Mouse (Mus musculus) large intestine, adult 2 months (tissue): ENCODE data around the gene Gsg1. TPM values are rescaled to one million over a fixed set of nuclear protein-coding genes. Genes with fewer than 3 reads are reported as not detected.

Source experiments
- DNase-seq: peaks from one replicate; pipeline ENCODE4 v3.0.0-alpha.2; 2012; ENCODE audit warnings: low read depth, low spot score
- WGBS: fragments of 180-500 bp; shearing (Covaris S2); methylation state at CpG from one replicate; pipeline ENCODE4 v1.1.7; 2018; 5-methylcytosine and 5-hydroxymethylcytosine counted together
- polyA plus RNA-seq: library from polyadenylated mRNA; depleted of rRNA; stranded (reverse); fragments of >200 nt; gene quantifications from 2 replicates; pipeline ENCODE4 v1.2.3, GENCODE M21; 2012; rRNA removed

Gsg1 gene
- 1.1 and 1.5 TPM in 2 replicates for polyA plus RNA-seq

DNA sequence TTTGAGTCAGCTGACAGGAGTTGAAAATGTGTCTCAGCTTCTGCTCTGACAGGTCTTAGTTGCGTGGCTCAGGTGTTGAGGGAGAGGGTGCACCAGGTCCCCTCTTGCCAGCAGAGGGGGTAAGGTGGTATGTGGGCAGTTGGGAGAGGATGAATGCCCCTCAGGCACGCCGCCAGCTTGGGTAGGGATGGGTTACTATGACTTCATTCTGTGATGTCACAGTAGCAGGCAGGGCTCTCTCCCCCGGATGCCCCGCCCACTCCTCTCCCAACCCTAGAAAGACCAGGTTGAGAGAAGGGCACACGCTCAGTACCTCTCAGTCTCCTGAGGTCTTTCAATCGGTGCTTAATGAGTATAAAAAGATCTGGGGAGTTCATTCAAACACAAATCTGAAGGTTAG is at the start of gene Gsg1:
Gene Gsg1, minus strand, starts transcription at position 199 of the 400 bp plus-strand sequence.
- 86% methylated on average over 7 of the region's 7 CpGs for WGBS
- no peak for DNase-seq

DNA sequence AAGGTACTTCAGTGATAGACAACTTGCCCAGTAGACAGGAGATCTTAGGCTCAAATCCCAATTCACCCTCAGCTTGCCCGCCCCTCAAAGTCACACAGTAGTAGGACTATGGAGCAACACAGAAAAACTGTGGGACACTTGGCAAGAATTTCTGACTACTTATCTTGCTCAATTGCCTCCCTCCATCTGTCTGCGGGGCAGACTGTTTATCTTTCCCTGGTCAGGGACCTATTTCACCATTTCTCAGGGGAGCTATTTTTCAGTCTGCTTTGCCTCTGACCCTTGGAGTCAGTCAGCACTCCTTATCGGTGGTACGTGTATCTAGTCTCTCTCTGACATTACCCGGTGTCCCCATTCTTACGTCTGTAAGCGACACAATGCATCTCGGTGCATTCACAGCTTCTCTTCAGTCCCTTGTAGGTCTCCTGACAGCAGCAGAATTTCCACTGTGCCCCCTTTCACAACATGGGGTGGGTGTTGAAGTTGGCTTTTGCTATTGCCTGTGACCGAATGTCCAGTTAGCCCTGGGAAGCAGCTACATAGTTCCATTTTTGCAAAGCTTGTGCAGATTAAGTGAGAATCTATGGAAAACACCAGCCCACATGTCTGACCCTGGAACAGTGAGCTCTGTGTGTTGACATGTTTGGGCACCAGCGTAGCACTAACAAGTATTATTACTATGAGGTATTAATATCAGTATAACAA is 48.4 kb upstream of the Gsg1 start:
- DNase-seq, result no peak
- 85% methylated on average over 10 of the region's 10 CpGs for WGBS

DNA sequence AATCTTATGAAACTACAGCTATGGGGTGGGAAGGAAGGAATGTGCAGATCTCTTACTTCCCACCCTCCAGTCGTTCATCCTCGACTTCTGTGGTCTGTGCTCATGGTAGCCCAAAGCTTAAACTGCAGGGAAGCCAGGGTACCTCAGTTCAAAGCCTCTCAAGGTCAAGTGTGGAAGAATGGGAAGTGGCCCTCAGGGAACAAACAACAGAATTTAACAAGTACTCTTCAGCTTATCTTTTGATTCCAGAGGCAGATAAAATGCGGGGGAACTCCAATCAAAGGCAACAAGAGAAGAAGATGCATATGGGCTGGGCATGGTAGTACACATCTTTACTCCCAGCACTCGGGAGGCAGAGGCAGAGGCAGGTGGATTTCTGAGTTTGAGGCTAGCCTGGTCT is 46.3 kb upstream of the Gsg1 start:
- no peak for DNase-seq
- WGBS, result 73% methylated on average over 4 of the region's 4 CpGs

DNA sequence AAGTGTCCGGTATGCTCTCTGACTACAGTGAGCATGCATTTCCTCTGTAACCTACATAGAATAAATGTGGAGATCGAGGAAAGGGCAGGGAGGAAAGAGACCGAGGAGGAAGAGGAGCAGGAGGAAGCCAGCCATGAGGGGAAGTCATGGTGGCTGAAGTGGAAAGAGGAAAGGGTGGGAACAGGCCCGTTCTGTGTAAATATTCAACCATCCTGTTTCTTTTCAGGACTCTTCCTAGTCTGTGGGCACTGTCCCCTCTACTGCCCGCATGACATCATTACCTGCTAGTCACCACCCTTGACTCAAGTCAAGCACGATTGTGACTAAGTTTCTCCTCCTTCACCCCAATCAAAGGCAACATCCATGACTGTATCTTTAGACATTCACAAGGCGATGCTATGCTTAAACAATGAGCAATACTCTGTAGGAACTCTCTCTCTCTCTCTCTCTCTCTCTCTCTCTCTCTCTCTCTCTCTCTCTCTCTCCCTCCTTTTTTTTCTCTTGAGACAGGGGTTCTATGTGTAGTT is 44.9 kb upstream of the Gsg1 start:
- DNase-seq, result no peak
- WGBS, result 80% methylated on average over 7 of the region's 7 CpGs

DNA sequence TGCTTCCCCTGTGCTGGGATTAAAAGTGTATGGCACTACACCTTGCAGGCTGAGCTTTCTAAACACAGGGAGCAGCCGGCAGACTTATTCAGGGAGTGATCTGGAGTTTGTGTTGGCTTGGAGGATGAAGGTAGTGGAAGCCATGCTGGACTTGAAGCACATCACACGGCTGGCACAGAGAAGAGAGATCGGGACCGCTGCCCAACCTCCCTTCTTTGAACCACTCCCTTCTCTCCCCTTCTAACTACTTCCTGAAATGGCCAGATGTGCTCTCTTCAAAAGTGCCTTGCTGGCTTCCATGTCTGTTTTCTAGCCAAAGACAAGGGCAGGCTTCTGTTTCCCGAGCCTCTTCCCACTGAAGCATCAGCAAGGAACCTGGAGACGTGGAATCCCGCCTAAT is 43.4 kb upstream of the Gsg1 start:
- 56% methylated on average over 7 of the region's 7 CpGs for WGBS
- no peak for DNase-seq

DNA sequence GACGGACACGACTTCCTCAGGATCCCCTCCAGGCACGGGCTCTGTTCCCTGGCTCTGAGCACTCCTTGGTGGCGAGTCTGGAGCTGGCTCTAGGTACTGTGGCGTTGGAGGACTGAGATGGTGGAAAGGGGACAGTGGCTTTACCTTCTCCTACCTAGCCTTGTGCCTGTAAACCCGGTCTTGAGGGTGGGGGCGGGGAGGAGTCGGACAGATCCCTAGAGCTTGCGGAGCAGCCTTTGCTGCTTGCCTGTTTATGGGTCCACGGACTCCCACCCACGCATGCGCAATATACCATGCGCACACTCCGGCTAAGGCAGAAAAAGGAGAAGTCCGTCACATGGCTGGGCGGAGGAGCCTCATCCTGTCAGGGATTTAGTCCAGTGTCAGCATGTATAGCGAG is 42.1 kb upstream of the Gsg1 start:
- no peak for DNase-seq
- WGBS, result 41% methylated on average over 17 of the region's 17 CpGs

DNA sequence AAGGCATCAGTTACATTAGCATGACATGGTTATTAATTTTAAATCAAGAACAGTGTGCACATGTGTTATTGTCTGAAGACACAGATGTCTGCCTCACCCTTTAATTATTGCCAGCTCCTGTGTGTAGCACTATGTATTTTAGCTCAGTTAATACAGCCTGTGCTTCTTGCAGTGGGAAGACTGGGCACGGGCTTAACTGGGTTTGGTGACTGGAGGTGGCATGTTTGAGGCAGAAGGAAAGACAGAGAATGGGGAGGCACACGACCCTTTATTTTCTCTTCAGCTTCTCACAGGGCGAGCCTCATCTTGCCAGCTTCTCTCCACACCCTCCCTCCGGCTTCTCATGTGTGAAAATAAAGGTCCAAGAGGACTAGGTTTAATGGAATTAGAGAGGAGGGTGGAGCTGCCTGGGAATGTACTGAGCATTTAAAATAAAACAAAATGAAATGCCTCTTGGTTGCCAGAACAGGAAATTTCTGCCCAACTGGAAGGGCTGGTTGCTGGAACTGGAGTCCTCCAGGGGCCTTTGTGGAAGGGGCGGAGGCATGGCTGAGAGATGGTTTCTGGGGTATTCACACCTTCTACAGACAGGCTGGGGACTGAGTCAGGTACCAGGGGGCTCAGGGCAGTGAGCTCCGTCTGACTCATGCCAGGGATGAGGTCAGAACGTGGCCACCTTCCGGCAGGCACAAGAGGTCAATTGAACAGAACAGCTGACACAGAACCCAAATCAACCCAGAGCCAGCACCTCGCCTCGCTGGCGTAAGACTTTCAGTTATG is 41.1 kb upstream of the Gsg1 start:
- no peak for DNase-seq
- 54% methylated on average over 11 of the region's 11 CpGs for WGBS

DNA sequence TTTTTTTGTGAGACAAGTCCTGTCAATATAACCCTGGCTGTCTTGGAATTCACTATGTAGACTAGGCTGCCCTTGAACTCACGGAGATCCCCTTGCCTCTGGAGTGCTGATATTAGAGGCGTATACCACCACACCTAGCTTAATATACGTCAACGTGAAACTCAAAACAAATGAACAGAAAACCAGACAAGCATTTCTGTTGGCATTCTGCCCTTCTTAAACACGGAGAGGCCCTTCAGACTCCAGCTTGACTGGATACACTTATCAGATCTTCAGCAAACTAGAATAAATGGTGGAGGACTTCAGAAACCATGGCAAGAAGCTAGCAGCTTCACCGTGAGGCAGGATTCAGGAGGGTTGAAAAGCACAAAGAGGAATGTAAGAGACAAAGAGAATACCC is 40.0 kb upstream of the Gsg1 start:
- WGBS, result 63% methylated on average over 6 of the region's 6 CpGs
- no peak for DNase-seq

DNA sequence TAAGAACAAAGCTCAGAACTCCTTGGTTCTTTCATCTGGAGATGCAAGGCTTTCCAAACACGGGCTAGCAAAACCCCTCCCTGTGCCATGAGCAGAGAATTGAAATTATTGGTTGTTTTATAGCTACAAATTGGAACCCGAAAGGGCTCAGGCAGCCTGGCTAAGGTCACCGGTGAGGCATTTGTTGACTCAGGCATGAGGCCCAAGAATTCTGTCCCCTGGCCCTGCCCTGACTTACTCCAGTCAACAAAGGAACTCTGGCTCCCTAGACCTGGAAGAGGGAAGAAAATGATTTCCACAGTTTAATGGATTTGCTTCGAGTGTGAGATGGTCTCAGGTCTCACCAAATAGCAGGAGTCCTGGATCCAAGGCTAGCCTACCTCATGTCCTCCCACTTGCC is 38.2 kb upstream of the Gsg1 start:
- no peak for DNase-seq
- 23% methylated on average over 4 of the region's 4 CpGs for WGBS

DNA sequence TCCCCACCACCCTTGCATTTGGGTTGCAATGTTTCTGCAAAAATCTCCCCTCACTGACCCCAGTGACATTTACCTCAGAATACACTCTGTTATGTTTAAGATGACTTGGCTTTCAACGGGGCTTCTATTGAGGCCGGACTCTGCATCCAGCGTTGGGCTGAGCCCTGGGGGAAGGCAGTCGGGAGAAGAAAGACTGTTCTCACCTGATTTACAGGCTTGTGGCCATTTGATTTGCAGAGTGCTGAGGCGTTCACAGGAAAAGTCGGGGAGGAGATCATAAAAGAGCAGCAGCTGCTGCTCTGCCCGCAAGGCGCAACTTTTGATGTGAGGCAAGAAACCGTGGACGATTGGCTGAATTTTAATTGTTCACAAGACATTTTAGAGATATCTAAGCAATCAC is 25.7 kb upstream of the Gsg1 start:
- DNase-seq, result no peak
- WGBS, result 22% methylated on average over 10 of the region's 10 CpGs

DNA sequence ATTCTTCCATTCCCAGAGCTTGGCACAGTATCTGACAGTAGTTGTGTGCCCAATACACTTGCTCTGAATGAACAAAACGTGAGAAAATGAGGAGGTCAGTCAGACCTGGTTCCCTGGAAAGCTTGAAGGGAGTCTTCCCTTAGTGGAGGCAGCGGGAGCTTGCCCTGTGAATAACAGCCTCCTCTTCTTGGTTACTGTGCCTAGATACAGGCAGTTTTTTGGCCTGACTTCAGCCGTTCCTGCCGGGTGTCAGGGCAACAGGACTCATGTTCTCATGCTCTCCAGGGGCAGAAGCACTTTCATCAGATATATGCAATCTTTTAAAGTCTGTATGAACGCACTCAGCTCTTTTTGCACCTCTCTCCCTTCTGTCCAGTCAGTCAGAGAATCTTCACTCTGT is 25.1 kb upstream of the Gsg1 start:
- 51% methylated on average over 5 of the region's 5 CpGs for WGBS
- no peak for DNase-seq

DNA sequence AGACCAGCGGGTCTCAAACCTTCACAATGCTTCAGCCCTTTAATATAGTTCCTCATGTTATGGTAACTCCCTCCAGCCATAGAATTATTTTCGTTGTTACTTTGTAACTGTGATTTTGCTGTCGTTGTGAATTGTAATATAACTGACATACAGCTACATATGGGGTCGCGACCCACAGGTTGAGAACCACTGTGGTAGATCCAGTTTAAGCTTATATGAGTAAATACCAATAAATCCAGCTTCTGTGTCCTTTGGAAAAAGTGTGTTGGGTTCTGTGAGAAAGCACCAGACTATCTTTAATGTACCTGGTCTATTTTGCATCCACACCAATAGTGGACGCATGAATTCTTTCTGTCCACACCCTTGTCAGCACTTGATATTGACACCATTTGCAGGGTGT is 24.2 kb upstream of the Gsg1 start:
- no peak for DNase-seq
- WGBS, result 84% methylated on average over 6 of the region's 6 CpGs

DNA sequence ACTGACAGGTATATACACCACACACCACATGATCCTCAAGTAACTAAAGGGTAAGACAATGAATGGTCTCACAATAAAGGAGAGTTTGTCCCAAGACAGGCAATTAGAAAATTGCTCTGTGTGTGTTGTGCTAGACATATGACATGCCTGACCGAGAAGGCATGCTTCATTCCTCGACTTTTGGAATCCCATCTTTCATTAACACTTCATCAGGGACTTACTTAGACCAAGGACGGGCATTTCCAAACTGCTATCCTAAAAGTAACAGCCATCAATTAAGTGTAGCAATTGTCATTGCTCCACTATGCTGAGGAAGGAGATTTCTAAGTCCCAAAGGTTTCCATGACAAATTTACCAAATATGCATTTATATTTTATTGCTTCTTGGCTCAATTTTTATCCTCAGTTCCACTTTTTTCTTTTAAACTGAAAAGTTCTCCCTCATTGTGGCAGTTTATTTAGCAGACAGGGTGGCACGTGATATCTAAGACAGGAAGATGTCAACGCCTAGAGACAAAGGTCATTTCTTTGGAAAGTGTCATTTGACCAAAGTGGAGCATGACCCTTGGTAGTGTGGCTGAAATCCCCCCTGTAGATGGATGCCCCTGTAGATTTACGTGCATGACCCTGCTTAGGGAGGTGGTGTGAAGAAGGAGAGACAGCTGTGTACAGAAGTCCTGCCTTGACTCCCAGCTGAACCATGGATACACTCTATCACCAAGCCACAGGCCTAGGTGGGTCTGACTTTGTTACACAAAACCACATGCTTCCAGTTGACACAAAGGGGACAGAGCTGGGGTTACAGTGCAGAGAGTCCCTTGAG is 22.5 kb upstream of the Gsg1 start:
- WGBS, result 74% methylated on average over 6 of the region's 6 CpGs

DNA sequence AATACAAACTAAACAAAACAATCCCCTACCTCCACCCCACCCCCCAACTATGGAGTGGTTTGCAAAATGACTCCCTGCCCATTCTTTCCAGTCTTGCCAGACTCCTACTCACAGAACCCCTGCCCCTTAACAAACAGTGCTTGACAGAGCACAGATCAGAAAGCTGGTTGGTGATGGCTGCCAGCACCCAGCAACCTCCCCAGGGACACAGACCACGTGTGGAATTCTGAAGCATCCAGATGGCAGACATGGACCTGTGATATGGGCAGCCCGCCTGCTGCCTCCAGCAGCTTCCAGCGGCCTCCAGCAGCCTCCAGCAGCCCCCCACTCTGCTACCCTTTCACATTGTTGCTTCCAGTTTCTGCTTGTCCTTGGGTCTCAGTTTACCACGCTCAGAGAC is 21.1 kb upstream of the Gsg1 start:
- DNase-seq, result no peak

More for the DNA sequence above, 22.5 kb upstream of the Gsg1 start:
- no peak for DNase-seq

DNA sequence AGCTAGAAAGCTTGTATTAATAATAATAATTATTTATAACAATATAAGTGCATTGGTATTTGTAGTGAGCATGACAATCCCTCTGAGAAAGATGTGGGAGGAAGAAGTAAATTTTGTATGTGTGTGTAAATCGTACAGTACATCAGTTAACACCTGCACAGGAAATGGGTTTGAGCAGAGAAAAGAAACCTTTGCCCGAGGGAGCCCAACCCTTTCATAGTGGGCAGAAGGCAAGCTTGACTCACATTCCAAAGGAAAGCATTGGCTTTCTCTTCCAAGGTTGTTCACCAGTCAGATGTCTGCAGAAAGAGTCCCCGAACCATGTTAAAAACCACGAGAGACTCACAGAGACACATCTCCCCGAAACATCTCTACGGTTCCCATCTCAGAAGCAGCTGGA is 18.9 kb upstream of the Gsg1 start:
- no peak for DNase-seq
- 44% methylated on average over 6 of the region's 6 CpGs for WGBS

More for the DNA sequence above, 21.1 kb upstream of the Gsg1 start:
- WGBS, result 88% methylated on average over 4 of the region's 4 CpGs

DNA sequence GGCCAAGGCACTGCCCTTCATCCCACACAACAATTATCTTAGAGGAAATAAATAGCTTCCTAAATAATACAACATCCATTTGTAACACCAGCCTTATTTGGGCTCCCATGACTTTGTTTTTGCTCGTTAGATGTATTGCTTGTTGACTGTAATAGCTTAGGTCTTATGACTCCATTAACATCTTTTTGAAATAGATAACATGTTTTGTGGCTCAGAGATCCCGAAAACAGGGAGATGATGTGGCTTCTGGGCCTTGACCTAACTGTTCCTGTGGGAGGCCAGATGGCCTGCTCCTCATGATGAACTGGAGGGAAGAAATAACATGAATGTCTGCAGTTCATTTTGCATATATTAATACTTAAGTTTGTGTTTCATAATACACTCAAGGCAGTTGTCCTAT is 17.6 kb upstream of the Gsg1 start:
- 79% methylated on average over 2 of the region's 2 CpGs for WGBS
- DNase-seq, result no peak

DNA sequence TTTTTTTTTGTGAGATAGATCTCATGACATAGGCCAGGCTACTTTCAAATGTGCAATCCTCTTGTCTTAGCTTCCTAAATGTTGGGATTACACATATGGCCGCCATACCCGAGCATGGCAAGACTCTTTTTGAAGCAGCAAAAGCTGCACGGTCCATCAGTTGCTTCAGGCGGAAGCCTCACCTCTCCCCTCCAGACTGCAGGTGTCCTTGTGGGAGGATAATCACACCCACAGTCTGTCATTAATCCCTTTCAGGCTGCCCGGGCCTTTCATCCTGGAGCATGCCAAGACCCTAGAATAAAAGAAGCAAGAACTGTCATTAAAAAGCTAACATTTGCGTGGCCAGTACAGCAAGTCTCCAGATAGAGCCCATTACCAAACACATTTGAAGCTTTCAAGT is 15.5 kb upstream of the Gsg1 start:
- DNase-seq, result no peak
- WGBS, result 87% methylated on average over 6 of the region's 6 CpGs

DNA sequence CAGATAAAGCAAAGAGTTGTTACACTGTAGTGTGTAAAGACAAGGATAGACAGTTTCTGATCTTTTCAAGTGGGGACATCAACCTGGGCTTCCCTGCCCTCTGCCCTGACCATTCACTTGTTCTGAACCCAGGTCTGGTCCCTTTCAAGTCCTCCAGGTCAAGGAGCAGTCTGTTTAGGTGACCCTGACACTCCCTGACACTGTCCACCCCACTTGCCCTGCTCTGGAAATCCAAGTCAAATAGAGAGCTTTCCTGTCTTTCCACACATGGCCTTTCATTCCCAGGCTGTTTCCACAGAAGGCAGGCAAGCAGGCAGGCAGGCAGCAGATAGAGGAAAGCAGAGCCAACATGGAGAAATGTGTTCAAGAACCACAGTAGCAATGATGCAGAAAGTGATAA is 14.2 kb upstream of the Gsg1 start:
- DNase-seq, result no peak

DNA sequence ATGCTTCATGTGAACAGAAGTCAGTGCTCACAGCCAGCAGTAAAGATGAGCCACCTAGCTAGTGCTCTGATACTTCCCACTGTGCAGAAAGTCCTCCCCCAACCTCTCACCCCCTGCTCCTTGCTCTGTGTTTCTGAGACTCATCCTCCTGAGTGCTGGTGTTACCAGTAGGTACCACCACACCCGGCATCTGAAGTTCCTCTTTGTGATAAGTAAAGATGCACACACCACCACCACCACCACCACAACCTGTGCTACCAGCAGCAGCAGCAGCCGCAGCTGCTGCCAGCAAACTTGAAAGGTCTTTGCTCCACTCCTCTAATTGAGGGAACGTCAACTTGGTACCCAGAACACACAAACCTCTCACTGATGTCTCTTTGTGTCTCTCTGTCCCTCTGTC is 13.1 kb upstream of the Gsg1 start:
- WGBS, result 90% methylated on average over 3 of the region's 3 CpGs
- DNase-seq, result no peak

DNA sequence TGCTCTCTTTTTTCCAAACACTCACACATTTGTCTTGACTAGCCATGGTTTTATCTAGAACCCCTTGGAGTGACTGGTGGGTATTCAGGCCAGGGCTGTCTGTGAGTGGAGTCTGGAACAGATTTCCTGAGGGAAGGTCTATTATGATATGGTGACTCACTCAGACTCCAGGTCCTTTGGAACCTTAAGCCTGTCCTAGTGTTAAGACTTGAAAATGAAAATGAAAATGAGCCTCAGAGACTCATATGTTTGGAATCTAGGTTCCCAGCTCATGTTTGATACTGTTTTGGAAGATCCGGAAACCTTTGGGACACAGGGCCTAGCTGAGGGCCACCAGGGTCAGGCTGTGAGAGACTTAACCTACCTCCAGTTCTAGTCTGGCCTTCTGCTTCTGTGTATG is 11.9 kb upstream of the Gsg1 start:
- no peak for DNase-seq

More for the DNA sequence above, 11.9 kb upstream of the Gsg1 start:
- 74% methylated on average over 1 of the region's 1 CpGs for WGBS
